Mouse (Mus musculus) cerebellum, postnatal 4 days (tissue): ENCODE results near the gene Col7a1.
A peak's percentile ranks its signal among the peaks of the same experiment; 100 is the strongest.

ENCODE experiments used
- DNase-seq, 2 experiments: peaks; one replicate each; pipeline ENCODE4 v3.0.0; 2022; ENCODE audit warnings: low spot score in 2 of 2, mixed read lengths in 1 of 2

Gene Col7a1

GRCm38 (mm10) chr9:108953081-108953636 lies at the start of gene Col7a1:
TSS of gene Col7a1 (plus strand) at chr9:108953586.
- no peak for DNase-seq

GRCm38 (mm10) chr9:108912308-108912707 lies 41.1 kb upstream of the Col7a1 start:
- no peak for DNase-seq

GRCm38 (mm10) chr9:108913161-108913560 lies 40.2 kb upstream of the Col7a1 start:
- DNase-seq, result no peak

- no peak for DNase-seq
Observed at GRCm38 (mm10) chr9:108913621-108914020, 39.8 kb upstream of the Col7a1 start.

GRCm38 (mm10) chr9:108914491-108914890 lies 38.9 kb upstream of the Col7a1 start, which contains the start of gene Tmem89:
TSS of gene Tmem89 (plus strand) at chr9:108914619.
- peak in 1 of 2 experiments; percentile 75 for DNase-seq

- DNase-seq, result no peak
Observed at GRCm38 (mm10) chr9:108925897-108926296, 27.5 kb upstream of the Col7a1 start.

- DNase-seq, result no peak
Observed at GRCm38 (mm10) chr9:108928424-108928823, 25.0 kb upstream of the Col7a1 start.

GRCm38 (mm10) chr9:108935991-108936390 lies 17.4 kb upstream of the Col7a1 start:
- DNase-seq, result no peak

GRCm38 (mm10) chr9:108936418-108937364 lies 16.7 kb upstream of the Col7a1 start, which contains the start of gene Uqcrc1:
TSS of gene Uqcrc1 (plus strand) at chr9:108936633.
- DNase-seq, result peak; percentile 90 to 97

- DNase-seq, result no peak
Observed at GRCm38 (mm10) chr9:108945111-108945510, 8.3 kb upstream of the Col7a1 start.

- DNase-seq, result no peak
Observed at GRCm38 (mm10) chr9:108945608-108946007, 7.8 kb upstream of the Col7a1 start.

- no peak for DNase-seq
Observed at GRCm38 (mm10) chr9:108949231-108949966, 4.0 kb upstream of the Col7a1 start.

GRCm38 (mm10) chr9:108949967-108950728 lies 3.2 kb upstream of the Col7a1 start:
- no peak for DNase-seq

- no peak for DNase-seq
Observed at GRCm38 (mm10) chr9:108955241-108955640, 1.9 kb downstream of the Col7a1 start.

- no peak for DNase-seq
Observed at GRCm38 (mm10) chr9:108955846-108956245, 2.5 kb downstream of the Col7a1 start.

- no peak for DNase-seq
Observed at GRCm38 (mm10) chr9:108963577-108963976, 10.2 kb downstream of the Col7a1 start.

GRCm38 (mm10) chr9:108964338-108964737 lies 11.0 kb downstream of the Col7a1 start:
- no peak for DNase-seq

- DNase-seq, result no peak
Observed at GRCm38 (mm10) chr9:108970623-108971022, 17.2 kb downstream of the Col7a1 start.

- no peak for DNase-seq
Observed at GRCm38 (mm10) chr9:108976483-108976882, 23.1 kb downstream of the Col7a1 start.

GRCm38 (mm10) chr9:108977966-108978365 lies 24.6 kb downstream of the Col7a1 start:
- DNase-seq, result no peak

- DNase-seq, result no peak
Observed at GRCm38 (mm10) chr9:108982498-108982897, 29.1 kb downstream of the Col7a1 start.
